Mouse (Mus musculus) midbrain, embryonic 11.5 days (tissue): ENCODE results near the gene Fthl17b. TPM values are rescaled to one million over a fixed set of nuclear protein-coding genes. Genes with fewer than 3 reads are reported as not detected.
A peak's percentile ranks its signal among the peaks of the same experiment; 100 is the strongest.
"Not testable (repeated sequence)": the region's sequence is repeated elsewhere in the genome, so short reads cannot be mapped to it uniquely, and the experiment has no call there.

ENCODE experiments used
- ATAC-seq: fragments of 200-750 bp; cut with Nextera tagmentation; 2 replicates; pipeline ENCODE4 v1.8.0; 2017; ENCODE audit warnings: moderate TSS enrichment, moderate library complexity; ENCODE audit not compliant: low FRiP score
- DNase-seq: peaks from one replicate; pipeline ENCODE4 v3.0.0; 2015; ENCODE audit warnings: low spot score; ENCODE audit errors: missing footprints
- H3K27ac ChIP-seq: fragments of 300-500 bp; sonication (generic); 2 replicates; pipeline ENCODE4 v1.5.1; 2014; ENCODE audit warnings: low read depth, low read length
- H3K27me3 ChIP-seq: fragments of 300-500 bp; sonication (generic); 2 replicates; pipeline ENCODE4 v1.6.1; 2014; ENCODE audit warnings: mild to moderate bottlenecking, low read length, moderate library complexity, mixed read lengths; ENCODE audit not compliant: control insufficient read depth, insufficient read depth
- H3K36me3 ChIP-seq: fragments of 300-500 bp; sonication (generic); 2 replicates; pipeline ENCODE4 v1.6.1; 2014; ENCODE audit warnings: mild to moderate bottlenecking, low read length, moderate library complexity, mixed read lengths; ENCODE audit not compliant: control insufficient read depth, insufficient read depth
- H3K4me1 ChIP-seq: fragments of 300-500 bp; sonication (generic); 2 replicates; pipeline ENCODE4 v1.6.1; 2014; ENCODE audit warnings: low read length; ENCODE audit not compliant: control insufficient read depth, insufficient read depth
- H3K4me2 ChIP-seq: fragments of 300-500 bp; sonication (generic); 2 replicates; pipeline ENCODE4 v1.6.1; 2014; ENCODE audit warnings: mild to moderate bottlenecking, moderate library complexity
- H3K4me3 ChIP-seq: fragments of 300-500 bp; sonication (generic); 2 replicates; pipeline ENCODE4 v1.5.1; 2014; ENCODE audit warnings: low read depth, low read length
- H3K9ac ChIP-seq: fragments of 300-500 bp; sonication (generic); 2 replicates; pipeline ENCODE4 v1.6.1; 2014; ENCODE audit warnings: low read length
- H3K9me3 ChIP-seq: fragments of 300-500 bp; sonication (generic); 2 replicates; pipeline ENCODE4 v1.6.1; 2016; ENCODE audit warnings: low read length; ENCODE audit not compliant: control insufficient read depth
- WGBS: fragments of 180-500 bp; shearing (Covaris S2); extraction: QIAGEN DNeasy Blood & Tissue Kit; methylation state at CpG from one replicate; pipeline ENCODE4 v1.1.7; 2014; 5-methylcytosine and 5-hydroxymethylcytosine counted together
- polyA plus RNA-seq: library from polyadenylated mRNA; unstranded; fragments of >200 nt; fragmentation: Nextera tagmentation; extraction: Ambion mirVana; gene quantifications from 2 replicates; pipeline ENCODE4 v1.2.1, GENCODE M21; 2014

The Fthl17b gene
- polyA plus RNA-seq = not detected in 2 replicates

- not testable (repeated sequence) for H3K27ac ChIP-seq, H3K36me3 ChIP-seq, H3K4me1 ChIP-seq, H3K9me3 ChIP-seq, H3K9ac ChIP-seq, H3K4me3 ChIP-seq, H3K27me3 ChIP-seq, DNase-seq, H3K4me2 ChIP-seq, ATAC-seq
- 92% methylated on average over 4 of the region's 11 CpGs for WGBS
Measured at GRCm38 (mm10) chrX:8962875-8963274, at the start of gene Fthl17b. Fthl17b (minus strand) TSS chrX:8962975.

DNA sequence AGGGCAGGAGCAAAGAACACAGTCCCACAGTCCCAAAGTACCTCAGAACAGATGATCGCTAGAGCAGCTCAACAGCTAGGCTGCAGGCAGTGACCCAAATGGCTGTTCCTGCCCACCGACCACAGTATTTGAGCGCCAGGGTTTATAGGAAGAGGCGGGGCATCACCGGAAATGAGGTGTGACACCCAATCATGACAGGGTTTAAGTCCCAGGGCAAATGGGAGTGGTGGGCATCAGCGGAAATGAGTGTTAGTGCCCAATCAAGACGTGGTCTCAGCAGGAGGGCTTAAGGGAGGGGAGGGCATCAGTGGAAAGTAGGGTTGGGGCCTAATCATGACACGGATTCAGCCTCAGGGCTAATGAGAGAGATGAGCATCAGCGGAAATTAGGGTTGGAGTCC is 23.9 kb upstream of the Fthl17b start, which contains the start of gene Fthl17d:
Gene Fthl17d, minus strand, starts transcription at position 101 of the 400 bp plus-strand sequence.
- no CpG with 5 or more reads among the region's 9 CpGs for WGBS
- not testable (repeated sequence) for H3K4me3 ChIP-seq

DNA sequence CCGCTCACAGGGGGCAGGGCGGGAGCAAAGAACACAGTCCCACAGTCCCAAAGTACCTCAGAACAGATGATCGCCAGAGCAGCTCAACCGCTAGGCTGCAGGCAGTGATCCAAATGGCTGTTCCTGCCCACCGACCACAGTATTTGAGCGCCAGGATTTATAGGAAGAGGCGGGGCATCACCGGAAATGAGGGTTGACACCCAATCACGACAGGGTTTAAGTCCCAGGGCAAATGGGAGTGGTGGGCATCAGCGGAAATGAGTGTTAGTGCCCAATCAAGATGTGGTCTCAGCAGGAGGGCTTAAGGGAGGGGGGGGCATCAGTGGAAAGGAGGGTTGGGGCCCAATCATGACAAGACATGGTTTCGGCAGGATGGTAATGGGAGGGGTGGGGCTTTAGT is 13.7 kb upstream of the Fthl17b start, which contains the start of gene Fthl17c:
Gene Fthl17c, minus strand, starts transcription at position 101 of the 400 bp plus-strand sequence.
- H3K4me1 ChIP-seq, H3K4me2 ChIP-seq, ATAC-seq, DNase-seq, H3K9ac ChIP-seq, H3K4me3 ChIP-seq, H3K27me3 ChIP-seq, H3K27ac ChIP-seq, H3K36me3 ChIP-seq, H3K9me3 ChIP-seq: not testable (repeated sequence)
- whole genome bisulfite sequencing = no CpG with 5 or more reads among the region's 11 CpGs

More for the DNA sequence above, 23.9 kb upstream of the Fthl17b start, which contains the start of gene Fthl17d:
- not testable (repeated sequence) for H3K9ac ChIP-seq, H3K27me3 ChIP-seq, H3K9me3 ChIP-seq, H3K4me2 ChIP-seq, ATAC-seq, H3K27ac ChIP-seq, H3K36me3 ChIP-seq, DNase-seq, H3K4me1 ChIP-seq

- H3K4me3 ChIP-seq, H3K9me3 ChIP-seq, H3K36me3 ChIP-seq, H3K27me3 ChIP-seq, H3K27ac ChIP-seq, ATAC-seq, H3K4me2 ChIP-seq, DNase-seq, H3K9ac ChIP-seq, H3K4me1 ChIP-seq: not testable (repeated sequence)
- WGBS = 45% methylated on average over 4 of the region's 4 CpGs
Measured at GRCm38 (mm10) chrX:8964618-8965017, 1.8 kb upstream of the Fthl17b start.

GRCm38 (mm10) chrX:8948130-8948805 is 14.5 kb downstream of the Fthl17b start:
- H3K4me3 ChIP-seq, H3K9ac ChIP-seq, H3K9me3 ChIP-seq, H3K27me3 ChIP-seq, H3K4me1 ChIP-seq, H3K36me3 ChIP-seq, H3K4me2 ChIP-seq, H3K27ac ChIP-seq: not testable (repeated sequence)
- WGBS = 18% methylated on average over 7 of the region's 7 CpGs
- peak; percentile 72; the same call in 1 of the 2 replicates for ATAC-seq
- DNase-seq = peak; percentile 97

GRCm38 (mm10) chrX:8944041-8944440 is 18.7 kb downstream of the Fthl17b start:
- Histone ChIP-seq H3K4me2 (no peak overlapping the region), H3K27ac (no peak overlapping the region), H3K9ac (no peak overlapping the region), H3K4me3 (no peak overlapping the region), H3K4me1 (no peaks in the 10 kb centered on the region), H3K36me3 (no peaks in the 10 kb centered on the region), H3K9me3 (no peaks in the 10 kb centered on the region), H3K27me3 (no peaks in the 10 kb centered on the region)
- WGBS = 82% methylated on average over 8 of the region's 8 CpGs
- ATAC-seq (no peak), DNase-seq (no peak)

GRCm38 (mm10) chrX:8927308-8927707 is 35.5 kb downstream of the Fthl17b start:
- ATAC-seq (peak; percentile 68; the same call in 1 of the 2 replicates), DNase-seq (no peak)
- 31% methylated on average over 4 of the region's 4 CpGs for WGBS
- H3K36me3 ChIP-seq = no peaks in the 10 kb centered on the region
- H3K9ac ChIP-seq = no peak overlapping the region
- H3K9me3 ChIP-seq = no peaks in the 10 kb centered on the region
- no peaks in the 10 kb centered on the region for H3K4me1 ChIP-seq
- no peak overlapping the region for H3K4me2 ChIP-seq
- no peaks in the 10 kb centered on the region for H3K27me3 ChIP-seq
- no peak overlapping the region for H3K27ac ChIP-seq
- no peak overlapping the region for H3K4me3 ChIP-seq

- 57% methylated on average over 9 of the region's 9 CpGs for WGBS
- Histone ChIP-seq H3K9me3 (no peaks in the 10 kb centered on the region), H3K36me3 (no peaks in the 10 kb centered on the region), H3K27me3 (no peaks in the 10 kb centered on the region), H3K9ac (no peak overlapping the region), H3K4me1 (no peaks in the 10 kb centered on the region), H3K4me3 (no peak overlapping the region), H3K4me2 (no peak overlapping the region), H3K27ac (no peak overlapping the region)
- no peak for DNase-seq
- ATAC-seq = 0 out of 2 replicates have a peak, but pooled peaks have one; percentile 30
Measured at GRCm38 (mm10) chrX:8921813-8922607, 40.8 kb downstream of the Fthl17b start.

DNA sequence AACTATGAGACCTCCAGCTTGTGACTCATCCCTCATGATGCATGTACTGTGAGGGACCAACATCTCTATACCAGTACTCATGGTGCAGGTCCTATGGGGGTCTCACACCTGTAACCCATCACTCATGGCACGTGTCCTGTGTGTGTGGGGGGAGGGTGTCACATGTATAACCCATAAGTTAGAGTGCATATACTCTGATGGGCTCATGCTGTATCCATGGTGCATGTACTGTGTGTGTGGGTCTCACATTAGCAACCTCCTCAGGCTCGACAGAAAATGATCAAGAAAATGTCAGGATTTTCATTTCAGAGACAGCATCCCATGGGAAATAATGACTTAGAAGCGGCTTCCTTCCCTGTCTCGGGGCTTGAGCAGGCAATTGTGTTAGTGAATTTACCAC is 41.7 kb downstream of the Fthl17b start:
- Histone ChIP-seq H3K4me1 (no peaks in the 10 kb centered on the region), H3K27ac (no peak overlapping the region), H3K9me3 (no peaks in the 10 kb centered on the region), H3K27me3 (no peaks in the 10 kb centered on the region), H3K4me2 (no peak overlapping the region), H3K4me3 (no peak overlapping the region), H3K36me3 (no peaks in the 10 kb centered on the region), H3K9ac (no peak overlapping the region)
- ATAC-seq = 0 out of 2 replicates have a peak, but pooled peaks have one; percentile 38
- 72% methylated on average over 4 of the region's 4 CpGs for WGBS
- no peak for DNase-seq
